Mouse (Mus musculus) heart, embryonic 10.5 days (tissue): ENCODE data around the gene Babam2. TPM values are rescaled to one million over a fixed set of nuclear protein-coding genes. Genes with fewer than 3 reads are reported as not detected.

ENCODE experiments used
- DNase-seq: peaks from one replicate; pipeline ENCODE4 v3.0.0-alpha.2; 2017; ENCODE audit warnings: low spot score
- H3K27ac ChIP-seq: fragments of 300-500 bp; sonication (generic); 2 replicates; pipeline ENCODE4 v1.5.1; 2016; ENCODE audit warnings: mild to moderate bottlenecking
- H3K27me3 ChIP-seq: fragments of 300-500 bp; sonication (generic); 2 replicates; pipeline ENCODE4 v1.6.1; 2016; ENCODE audit warnings: mild to moderate bottlenecking; ENCODE audit not compliant: poor library complexity, insufficient read depth, severe bottlenecking
- H3K36me3 ChIP-seq: fragments of 300-500 bp; sonication (generic); 2 replicates; pipeline ENCODE4 v1.6.1; 2016; ENCODE audit warnings: mild to moderate bottlenecking, moderate library complexity
- H3K4me1 ChIP-seq: fragments of 300-500 bp; sonication (generic); 2 replicates; pipeline ENCODE4 v1.6.1; 2016; ENCODE audit warnings: mild to moderate bottlenecking
- H3K4me3 ChIP-seq: fragments of 300-500 bp; sonication (generic); 2 replicates; pipeline ENCODE4 v1.5.1; 2016; ENCODE audit warnings: mild to moderate bottlenecking, moderate library complexity
- H3K9me3 ChIP-seq: fragments of 300-500 bp; sonication (generic); 2 replicates; pipeline ENCODE4 v1.6.1; 2016; ENCODE audit warnings: mild to moderate bottlenecking, moderate library complexity
- WGBS: fragments of 180-500 bp; shearing (Covaris S2); methylation state at CpG from one replicate; pipeline ENCODE4 v1.1.7; 2016; 5-methylcytosine and 5-hydroxymethylcytosine counted together
- polyA plus RNA-seq: library from polyadenylated mRNA; unstranded; fragments of >200 nt; fragmentation: Nextera tagmentation; extraction: Ambion mirVana; gene quantifications from 2 replicates; pipeline ENCODE4 v1.2.1, GENCODE M21; 2016

Gene Babam2
- polyA plus RNA-seq, 1 experiment from 2014 or later, result 43.6 TPM

- Histone ChIP-seq H3K27ac (no peak overlapping the region), H3K4me3 (no peak overlapping the region), H3K4me1 (no peaks in the 10 kb centered on the region), H3K9me3 (no peaks in the 10 kb centered on the region), H3K36me3 (no peaks in the 10 kb centered on the region), H3K27me3 (no peaks in the 10 kb centered on the region)
- DNase-seq, result no peak
- WGBS, result 87% methylated on average over 2 of the region's 2 CpGs
Measured at GRCm38 (mm10) chr5:31725885-31726284, 28.4 kb downstream of the Babam2 start.

GRCm38 (mm10) chr5:31727456-31727855 is 30.0 kb downstream of the Babam2 start:
- no peak for DNase-seq
- no peak overlapping the region for H3K27ac ChIP-seq
- no peaks in the 10 kb centered on the region for H3K9me3 ChIP-seq
- H3K27me3 ChIP-seq, result no peaks in the 10 kb centered on the region
- H3K36me3 ChIP-seq, result no peaks in the 10 kb centered on the region
- 75% methylated on average over 5 of the region's 5 CpGs for WGBS
- no peaks in the 10 kb centered on the region for H3K4me1 ChIP-seq
- H3K4me3 ChIP-seq, result no peak overlapping the region

- Histone ChIP-seq H3K4me1 (peaks cover 5% of the 10 kb centered on the region; the same call in 1 of the 2 replicates), H3K36me3 (peaks cover 5% of the 10 kb centered on the region; the same call in 1 of the 2 replicates), H3K27ac (no peak overlapping the region), H3K9me3 (no peaks in the 10 kb centered on the region), H3K4me3 (no peak overlapping the region), H3K27me3 (no peaks in the 10 kb centered on the region)
- 31% methylated on average over 3 of the region's 3 CpGs for WGBS
- DNase-seq, result no peak
Measured at GRCm38 (mm10) chr5:31732644-31733338, 35.3 kb downstream of the Babam2 start.

- Histone ChIP-seq H3K4me1 (0 out of 2 replicates have a peak, but pooled peaks cover 4% of the 10 kb centered on the region), H3K9me3 (no peaks in the 10 kb centered on the region), H3K4me3 (no peak overlapping the region), H3K27ac (no peak overlapping the region), H3K27me3 (no peaks in the 10 kb centered on the region), H3K36me3 (no peaks in the 10 kb centered on the region)
- DNase-seq, result no peak
- 92% methylated on average over 1 of the region's 1 CpGs for WGBS
Measured at GRCm38 (mm10) chr5:31741931-31742330, 44.4 kb downstream of the Babam2 start.

- Histone ChIP-seq H3K36me3 (no peaks in the 10 kb centered on the region), H3K4me3 (no peak overlapping the region), H3K27me3 (no peaks in the 10 kb centered on the region), H3K9me3 (no peaks in the 10 kb centered on the region), H3K27ac (no peak overlapping the region), H3K4me1 (0 out of 2 replicates have a peak, but pooled peaks cover 4% of the 10 kb centered on the region)
- DNase-seq, result no peak
- 56% methylated on average over 4 of the region's 4 CpGs for WGBS
Measured at GRCm38 (mm10) chr5:31742521-31743031, 45.1 kb downstream of the Babam2 start.

- no peaks in the 10 kb centered on the region for H3K9me3 ChIP-seq
- no peaks in the 10 kb centered on the region for H3K27me3 ChIP-seq
- H3K4me1 ChIP-seq, result 0 out of 2 replicates have a peak, but pooled peaks cover 2% of the 10 kb centered on the region
- no peak overlapping the region for H3K27ac ChIP-seq
- no peak for DNase-seq
- no peaks in the 10 kb centered on the region for H3K36me3 ChIP-seq
- H3K4me3 ChIP-seq, result no peak overlapping the region
Measured at GRCm38 (mm10) chr5:31749401-31749800, 51.9 kb downstream of the Babam2 start.

- H3K27me3 ChIP-seq, result no peaks in the 10 kb centered on the region
- no peak for DNase-seq
- 0 out of 2 replicates have a peak, but pooled peaks cover 2% of the 10 kb centered on the region for H3K4me1 ChIP-seq
- no peaks in the 10 kb centered on the region for H3K36me3 ChIP-seq
- no peak overlapping the region for H3K4me3 ChIP-seq
- H3K27ac ChIP-seq, result no peak overlapping the region
- H3K9me3 ChIP-seq, result no peaks in the 10 kb centered on the region
- 86% methylated on average over 9 of the region's 9 CpGs for WGBS
Measured at GRCm38 (mm10) chr5:31750231-31750925, 52.9 kb downstream of the Babam2 start.

- no peak for DNase-seq
- Histone ChIP-seq H3K36me3 (no peaks in the 10 kb centered on the region), H3K27ac (no peak overlapping the region), H3K4me1 (0 out of 2 replicates have a peak, but pooled peaks cover 2% of the 10 kb centered on the region), H3K27me3 (no peaks in the 10 kb centered on the region), H3K9me3 (no peaks in the 10 kb centered on the region), H3K4me3 (no peak overlapping the region)
- WGBS, result 85% methylated on average over 4 of the region's 4 CpGs
Measured at GRCm38 (mm10) chr5:31750955-31751354, 53.5 kb downstream of the Babam2 start.

GRCm38 (mm10) chr5:31754634-31755033 is 57.1 kb downstream of the Babam2 start:
- H3K9me3 ChIP-seq, result no peaks in the 10 kb centered on the region
- H3K27ac ChIP-seq, result no peak overlapping the region
- 75% methylated on average over 1 of the region's 1 CpGs for WGBS
- 0 out of 2 replicates have a peak, but pooled peaks cover 4% of the 10 kb centered on the region for H3K36me3 ChIP-seq
- no peak for DNase-seq
- H3K27me3 ChIP-seq, result no peaks in the 10 kb centered on the region
- H3K4me3 ChIP-seq, result no peak overlapping the region
- H3K4me1 ChIP-seq, result 0 out of 2 replicates have a peak, but pooled peaks cover 2% of the 10 kb centered on the region

- Histone ChIP-seq H3K4me1 (0 out of 2 replicates have a peak, but pooled peaks cover 2% of the 10 kb centered on the region), H3K4me3 (no peak overlapping the region), H3K27me3 (no peaks in the 10 kb centered on the region), H3K36me3 (0 out of 2 replicates have a peak, but pooled peaks cover 4% of the 10 kb centered on the region), H3K9me3 (no peaks in the 10 kb centered on the region), H3K27ac (no peak overlapping the region)
- 85% methylated on average over 3 of the region's 3 CpGs for WGBS
- DNase-seq, result no peak
Measured at GRCm38 (mm10) chr5:31755255-31755654, 57.8 kb downstream of the Babam2 start.

GRCm38 (mm10) chr5:31758310-31759091 is 61.0 kb downstream of the Babam2 start:
- 81% methylated on average over 9 of the region's 9 CpGs for WGBS
- DNase-seq, result no peak

GRCm38 (mm10) chr5:31761836-31762235 is 64.4 kb downstream of the Babam2 start:
- no peak overlapping the region for H3K4me3 ChIP-seq
- no peak overlapping the region for H3K27ac ChIP-seq
- WGBS, result 84% methylated on average over 4 of the region's 4 CpGs

More at GRCm38 (mm10) chr5:31758310-31759091, 61.0 kb downstream of the Babam2 start:
- Histone ChIP-seq H3K4me1 (no peaks in the 10 kb centered on the region), H3K4me3 (no peak overlapping the region), H3K27me3 (no peaks in the 10 kb centered on the region), H3K27ac (no peak overlapping the region), H3K36me3 (0 out of 2 replicates have a peak, but pooled peaks cover 4% of the 10 kb centered on the region), H3K9me3 (no peaks in the 10 kb centered on the region)

More at GRCm38 (mm10) chr5:31761836-31762235, 64.4 kb downstream of the Babam2 start:
- DNase-seq, result no peak
- H3K27me3 ChIP-seq, result no peaks in the 10 kb centered on the region
- 0 out of 2 replicates have a peak, but pooled peaks cover 2% of the 10 kb centered on the region for H3K36me3 ChIP-seq
- H3K4me1 ChIP-seq, result no peaks in the 10 kb centered on the region
- no peaks in the 10 kb centered on the region for H3K9me3 ChIP-seq
